Mouse (Mus musculus) pancreas, adult 10 weeks (tissue): ENCODE data around the gene B3galt6. TPM values are rescaled to one million over a fixed set of nuclear protein-coding genes. Genes with fewer than 3 reads are reported as not detected.

Source experiments
- polyA plus RNA-seq: library from polyadenylated mRNA; stranded (reverse); fragments of 350-450 nt; fragmentation: Illumina TruSeq; extraction: RNeasy Lipid Tissue Mini Kit (QIAGEN cat#74804); gene quantifications from one replicate; pipeline ENCODE4 v1.2.3, GENCODE M21; 2015; ENCODE audit warnings: low read depth, low replicate concordance; ENCODE audit not compliant: insufficient read depth

B3galt6 gene
- polyA plus RNA-seq: 1.6 TPM

DNA sequence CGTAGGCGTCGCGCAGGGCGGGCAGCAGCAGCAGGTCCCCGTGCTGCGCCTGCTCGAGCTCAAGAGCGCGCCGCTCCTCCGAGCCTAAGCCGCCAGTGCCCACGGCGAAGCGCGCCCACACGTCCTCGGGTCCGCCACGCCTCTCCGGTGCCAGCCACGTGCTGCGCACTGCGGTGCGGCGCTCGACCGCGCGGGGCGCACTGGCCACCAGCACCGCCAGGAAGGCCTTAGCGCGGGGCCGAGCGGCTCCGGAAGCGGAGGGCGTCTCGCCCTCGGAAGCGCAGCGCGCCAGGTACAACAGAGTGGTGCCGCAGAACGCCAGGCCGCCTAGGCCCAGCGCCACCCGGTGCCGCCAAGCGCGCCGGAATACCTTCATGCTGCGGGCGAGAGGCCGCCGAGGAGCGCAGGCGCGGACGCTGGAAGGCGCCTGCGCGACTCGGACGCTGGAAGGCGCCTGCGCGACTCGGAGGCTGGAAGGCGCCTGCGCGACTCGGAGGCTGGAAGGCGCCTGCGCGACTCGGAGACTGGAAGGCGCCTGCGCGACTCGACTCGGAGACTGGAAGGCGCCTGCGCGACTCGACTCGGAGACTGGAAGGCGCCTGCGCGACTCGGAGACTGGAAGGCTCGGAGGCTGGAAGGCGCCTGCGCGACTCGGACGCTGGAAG lies at the start of gene B3galt6, which contains the start of gene Sdf4:
TSS of gene B3galt6 (minus strand) at position 409 of the 665 bp plus-strand sequence.
TSS of gene Sdf4 (plus strand) at position 632 of the 665 bp plus-strand sequence.

DNA sequence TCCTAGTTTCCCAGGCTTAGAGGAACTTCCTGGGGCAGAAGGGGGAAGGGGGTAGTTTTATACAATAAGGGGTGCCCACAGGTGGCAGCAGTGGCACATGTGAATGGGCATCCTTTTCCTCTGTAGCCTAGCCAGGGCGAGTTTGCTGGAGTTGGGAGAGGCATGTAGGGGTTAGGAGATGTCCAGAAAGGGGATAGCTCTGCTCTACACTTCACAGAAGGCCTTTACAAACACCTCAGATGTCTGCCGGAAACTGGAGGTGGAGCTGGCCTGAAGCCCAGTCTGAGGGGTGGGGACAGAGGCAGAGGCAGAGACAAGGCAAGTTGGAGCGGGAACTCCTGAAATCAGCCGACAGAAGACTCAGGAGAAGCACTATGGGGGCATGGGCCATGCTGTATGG lies 33.6 kb upstream of the B3galt6 start, which contains the start of gene Tnfrsf18:
TSS of gene Tnfrsf18 (plus strand) at position 152 of the 400 bp plus-strand sequence.

DNA sequence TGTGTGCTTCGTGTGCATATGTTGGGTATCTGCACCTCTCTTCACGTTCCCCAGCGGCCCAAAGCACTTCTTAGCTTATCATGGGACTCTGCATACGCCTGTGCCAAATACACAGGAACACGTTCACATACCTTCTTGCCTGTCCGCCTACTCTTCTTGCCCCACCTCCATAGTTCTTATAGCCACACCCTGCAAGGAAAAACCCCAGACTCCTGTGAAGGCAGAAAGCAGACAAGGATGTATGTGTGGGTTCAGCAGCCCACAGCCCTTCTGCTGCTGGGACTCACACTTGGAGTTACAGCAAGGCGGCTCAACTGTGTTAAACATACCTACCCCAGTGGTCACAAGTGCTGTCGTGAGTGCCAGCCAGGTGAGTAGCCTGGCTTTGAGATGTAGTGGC lies 21.2 kb upstream of the B3galt6 start, which contains the start of gene Tnfrsf4:
TSS of gene Tnfrsf4 (plus strand) at position 207 of the 400 bp plus-strand sequence.

DNA sequence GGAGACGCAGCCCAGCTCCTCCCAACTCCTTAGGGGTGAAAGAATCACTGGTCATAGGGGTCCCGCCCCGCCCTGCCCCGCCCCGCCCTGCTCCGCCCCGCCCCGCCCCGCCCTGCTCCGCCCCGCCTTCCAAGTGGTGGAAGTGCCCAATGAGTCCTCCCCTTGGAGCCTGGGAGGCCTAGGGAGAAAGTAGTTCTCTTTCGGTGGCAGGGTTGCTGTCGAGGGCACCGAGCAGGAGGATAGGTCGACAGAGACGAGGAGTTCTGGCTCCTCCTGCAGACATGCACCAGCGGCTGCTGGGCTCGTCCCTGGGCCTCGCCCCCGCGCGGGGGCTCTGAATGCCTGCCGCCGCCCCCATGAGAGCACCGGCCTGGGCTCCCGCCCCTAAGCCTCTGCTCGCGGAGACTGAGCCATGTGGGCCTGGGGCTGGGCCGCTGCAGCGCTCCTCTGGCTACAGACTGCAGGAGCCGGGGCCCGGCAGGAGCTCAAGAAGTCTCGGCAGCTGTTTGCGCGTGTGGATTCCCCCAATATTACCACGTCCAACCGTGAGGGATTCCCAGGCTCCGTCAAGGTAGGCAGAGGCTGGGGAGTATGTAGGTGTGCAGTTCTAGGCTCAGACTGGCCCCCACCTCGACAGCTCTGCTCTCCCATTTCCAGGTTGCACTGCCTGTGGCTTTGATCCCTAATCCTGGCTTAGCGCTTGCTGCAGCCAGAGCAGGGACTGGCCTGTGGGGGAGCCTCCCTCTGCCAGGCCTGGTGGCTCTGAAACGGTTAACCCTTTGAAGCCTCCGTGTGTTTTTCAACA lies 30.1 kb downstream of the B3galt6 start, which contains the start of gene C1qtnf12:
TSS of gene C1qtnf12 (plus strand) at position 152 of the 805 bp plus-strand sequence.

DNA sequence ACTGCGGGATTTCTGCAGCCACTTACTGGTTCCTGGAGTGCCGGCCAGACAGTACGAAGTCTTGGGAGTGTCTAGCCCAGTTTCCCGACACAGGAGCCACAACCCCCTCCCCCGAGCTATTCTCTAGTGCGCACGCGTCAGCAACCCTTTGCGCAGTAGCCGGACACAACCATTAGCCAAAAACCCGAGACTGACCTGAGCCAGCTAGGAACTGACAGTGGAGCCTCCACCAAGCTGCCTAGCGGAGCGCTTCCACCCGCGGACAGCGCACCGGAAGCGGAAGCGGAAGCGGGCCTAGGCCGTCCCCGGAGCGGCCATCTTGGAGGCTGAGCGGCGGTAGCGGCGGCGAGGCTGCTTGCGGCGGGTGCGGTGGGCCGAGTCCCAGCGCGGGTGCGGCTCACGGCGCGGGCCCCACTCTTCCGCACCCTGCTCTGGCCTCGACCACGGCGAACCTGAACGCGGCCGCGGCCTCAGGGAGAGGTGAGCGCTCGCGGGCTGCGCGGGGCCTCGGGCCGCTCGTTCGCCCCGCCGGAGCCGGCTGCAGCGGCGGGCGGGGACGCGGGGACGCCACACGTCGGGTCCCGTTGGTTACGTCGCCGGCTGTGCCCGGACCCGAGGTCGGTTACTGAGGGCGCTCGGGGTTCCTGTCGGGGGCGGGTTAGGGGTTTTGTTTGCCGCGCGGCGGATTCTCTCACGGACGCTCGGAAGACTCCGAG lies 48.8 kb downstream of the B3galt6 start, which contains the start of gene Ube2j2:
TSS of gene Ube2j2 (plus strand) at position 298 of the 716 bp plus-strand sequence.

Other genes starting within 250 kb of the B3galt6 start
- 21.6 TPM for gene Atad3a, start 231.6 kb downstream of the B3galt6 start, polyA plus RNA-seq
- 6.9 TPM for gene Vwa1, start 218.0 kb downstream of the B3galt6 start, polyA plus RNA-seq
- 0.22 TPM for gene Tmem88b, start 206.8 kb downstream of the B3galt6 start, polyA plus RNA-seq
- gene Ankrd65, start 202.2 kb downstream of the B3galt6 start, polyA plus RNA-seq: not detected
- gene Mrpl20, start 189.8 kb downstream of the B3galt6 start, polyA plus RNA-seq: 43.6 TPM
- 114 TPM for gene Ccnl2, start 180.2 kb downstream of the B3galt6 start, polyA plus RNA-seq
- gene Aurkaip1, start 161.4 kb downstream of the B3galt6 start, polyA plus RNA-seq: 38.2 TPM
- 34.6 TPM for gene Mxra8, start 153.0 kb downstream of the B3galt6 start, polyA plus RNA-seq
- gene Dvl1, start 145.2 kb downstream of the B3galt6 start, polyA plus RNA-seq: 37.5 TPM
- not detected for gene Tas1r3, start 129.3 kb downstream of the B3galt6 start, polyA plus RNA-seq
- gene Cptp, start 123.2 kb downstream of the B3galt6 start, polyA plus RNA-seq: 2.7 TPM
- 4.5 TPM for gene Ints11, start 123.1 kb downstream of the B3galt6 start, polyA plus RNA-seq
- gene Pusl1, start 100.9 kb downstream of the B3galt6 start, polyA plus RNA-seq: 6.6 TPM
- 3.7 TPM for gene Acap3, start 100.8 kb downstream of the B3galt6 start, polyA plus RNA-seq
- 15.4 TPM for gene Ube2j2, start 48.8 kb downstream of the B3galt6 start, polyA plus RNA-seq
- gene C1qtnf12, start 30.3 kb downstream of the B3galt6 start, polyA plus RNA-seq: 15.8 TPM
- gene Sdf4, start 223 bp upstream of the B3galt6 start, polyA plus RNA-seq: 42.9 TPM
- gene Tnfrsf4, start 21.2 kb upstream of the B3galt6 start, polyA plus RNA-seq: not detected
- not detected for gene Tnfrsf18, start 33.5 kb upstream of the B3galt6 start, polyA plus RNA-seq
- 5.0 TPM for gene Ttll10, start 66.8 kb upstream of the B3galt6 start, polyA plus RNA-seq
- gene 9430015G10Rik, start 117.3 kb upstream of the B3galt6 start, polyA plus RNA-seq: 3.1 TPM
- gene Rnf223, start 137.9 kb upstream of the B3galt6 start, polyA plus RNA-seq: not detected
- 39.4 TPM for gene Agrn, start 204.8 kb upstream of the B3galt6 start, polyA plus RNA-seq
- gene Isg15, start 208.2 kb upstream of the B3galt6 start, polyA plus RNA-seq: 5.8 TPM
- 0.74 TPM for gene AW011738, start 210.7 kb upstream of the B3galt6 start, polyA plus RNA-seq
- gene Perm1, start 223.2 kb upstream of the B3galt6 start, polyA plus RNA-seq: not detected
- gene Plekhn1, start 242.2 kb upstream of the B3galt6 start, polyA plus RNA-seq: 13.6 TPM
- gene Noc2l, start 243.4 kb upstream of the B3galt6 start, polyA plus RNA-seq: 19.6 TPM